Mouse (Mus musculus): ENCODE measurements around the gene Tmbim4. TPM values are rescaled to one million over a fixed set of nuclear protein-coding genes. Genes with fewer than 3 reads are reported as not detected.

Gene Tmbim4
- total RNA-seq, 2 experiments from 2014 or later, result 60.3 to 63.5 TPM

Other genes starting within 250 kb of the Tmbim4 start
- 1 to 10 TPM; 3.1 to 3.7 TPM for gene Helb, start 88.6 kb upstream of the Tmbim4 start, total RNA-seq (2021)
- under 1 TPM; 0.27 to 0.72 TPM for gene Irak3, start 540 bp downstream of the Tmbim4 start, total RNA-seq (2021)
- gene Llph, start 25.5 kb downstream of the Tmbim4 start, total RNA-seq (2021), result 10 to 100 TPM; 14.2 to 15.8 TPM